Mouse (Mus musculus) spleen, postnatal 36 days (tissue): Measurements from ENCODE around the gene Stx6.

Source experiments
- DNase-seq, 2 experiments: peaks; one replicate each; pipeline ENCODE4 v3.0.0; 2022; ENCODE audit warnings: low spot score in 2 of 2, mixed read lengths in 1 of 2

Gene Stx6

GRCm38 (mm10) chr1:155233378-155233777, 74.9 kb downstream of the Stx6 start:
- no peak for DNase-seq

GRCm38 (mm10) chr1:155233931-155234607, 75.6 kb downstream of the Stx6 start:
- no peak for DNase-seq

DNA sequence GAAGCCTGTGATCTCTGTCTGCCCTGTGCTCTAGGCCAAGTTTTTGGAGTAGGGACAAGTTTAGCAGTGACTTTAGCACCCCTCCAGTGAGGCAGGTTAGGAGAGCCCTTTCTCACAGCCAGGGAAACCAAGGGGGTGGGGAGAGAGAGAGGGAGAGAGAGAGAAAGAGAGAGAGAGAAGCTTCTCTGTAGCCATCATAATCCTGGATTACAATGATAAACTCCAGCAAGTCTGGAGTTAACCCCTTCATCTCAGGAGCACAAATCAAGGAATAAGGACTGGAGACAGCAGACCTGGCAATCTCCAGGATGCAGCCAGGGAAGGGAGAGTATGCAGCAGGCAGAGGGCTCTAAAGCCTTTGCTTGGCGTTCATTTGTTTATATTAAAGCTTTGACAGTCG, 77.1 kb downstream of the Stx6 start:
- no peak for DNase-seq

- DNase-seq, result no peak
These were observed 78.0 kb downstream of the Stx6 start for GRCm38 (mm10) chr1:155236306-155237024.

DNA sequence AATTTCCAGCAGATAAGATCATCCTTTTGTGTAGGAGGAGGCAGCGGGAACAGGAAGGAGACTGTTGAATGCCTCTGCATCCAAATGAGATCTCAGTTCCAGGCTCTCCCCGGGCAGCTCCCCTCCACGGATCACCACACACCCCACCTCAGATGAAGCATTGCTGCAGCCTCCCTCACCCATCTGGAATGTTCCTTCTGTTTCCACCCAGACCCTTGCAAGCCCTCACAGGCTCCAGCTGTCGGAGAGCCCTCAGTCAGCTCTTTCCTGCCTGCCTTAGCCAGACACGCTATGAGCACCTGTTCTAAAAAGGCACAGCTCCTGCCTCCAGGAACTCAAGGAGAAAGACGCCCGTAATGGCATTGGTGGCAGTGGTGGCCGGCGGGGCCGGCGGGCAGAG, 78.9 kb downstream of the Stx6 start:
- no peak for DNase-seq

DNA sequence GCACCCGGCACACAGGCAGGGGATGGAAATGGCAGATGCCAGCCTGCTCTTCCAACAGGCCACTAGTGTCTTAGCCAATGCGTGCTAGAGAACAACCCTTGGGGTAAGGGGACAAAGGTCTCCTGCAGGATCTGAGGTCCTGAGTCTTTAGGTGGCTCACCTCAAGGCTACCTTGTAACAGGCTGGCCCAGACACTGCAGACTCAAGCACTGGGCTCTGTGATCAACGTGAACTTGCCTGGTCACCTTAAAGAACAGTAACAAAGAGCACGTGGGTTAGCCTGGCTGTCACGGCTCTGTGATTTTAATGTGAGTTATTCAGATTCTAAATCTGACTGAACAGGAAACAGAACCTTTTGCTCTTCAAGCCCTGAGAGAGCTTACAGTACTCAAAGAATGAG, 79.6 kb downstream of the Stx6 start:
- DNase-seq, result no peak

- no peak for DNase-seq
These were observed 80.7 kb downstream of the Stx6 start for GRCm38 (mm10) chr1:155239169-155239568.

DNA sequence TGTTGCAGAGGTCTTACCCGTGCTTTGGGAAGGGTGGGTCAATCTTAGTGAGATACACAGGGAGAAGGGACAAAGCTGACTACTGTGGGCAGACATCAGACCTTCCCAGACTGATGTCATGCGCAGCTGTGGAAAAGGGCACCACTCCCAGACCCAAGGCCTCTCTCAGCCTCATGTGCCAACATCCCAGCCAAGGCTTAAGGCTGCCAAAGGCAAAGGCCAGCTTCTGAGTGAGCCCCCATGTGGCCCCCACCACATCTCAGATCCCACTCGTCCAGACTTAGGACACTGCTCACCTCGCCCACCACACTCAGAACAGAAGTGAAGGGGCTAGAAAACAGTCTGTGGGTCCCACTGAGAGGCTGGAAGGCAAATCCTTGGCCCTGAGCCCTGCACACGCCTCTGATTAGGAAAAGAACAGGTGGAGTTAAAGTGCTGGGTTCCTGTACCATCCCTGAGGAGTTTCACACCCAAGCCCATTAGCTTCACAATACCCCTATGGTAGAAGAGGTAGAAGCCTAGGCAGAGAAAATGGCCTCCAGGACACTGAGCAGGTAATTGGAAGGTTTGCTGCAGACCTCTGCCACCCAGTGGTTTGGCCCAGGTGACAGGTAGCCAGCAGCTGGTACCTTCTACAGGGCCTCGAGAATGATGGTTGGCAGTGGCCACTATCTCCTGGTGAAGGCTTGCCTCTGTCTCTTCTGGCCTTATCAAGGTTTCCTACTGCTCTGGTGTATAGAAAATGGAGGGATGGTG, 81.6 kb downstream of the Stx6 start:
- DNase-seq, result no peak

DNA sequence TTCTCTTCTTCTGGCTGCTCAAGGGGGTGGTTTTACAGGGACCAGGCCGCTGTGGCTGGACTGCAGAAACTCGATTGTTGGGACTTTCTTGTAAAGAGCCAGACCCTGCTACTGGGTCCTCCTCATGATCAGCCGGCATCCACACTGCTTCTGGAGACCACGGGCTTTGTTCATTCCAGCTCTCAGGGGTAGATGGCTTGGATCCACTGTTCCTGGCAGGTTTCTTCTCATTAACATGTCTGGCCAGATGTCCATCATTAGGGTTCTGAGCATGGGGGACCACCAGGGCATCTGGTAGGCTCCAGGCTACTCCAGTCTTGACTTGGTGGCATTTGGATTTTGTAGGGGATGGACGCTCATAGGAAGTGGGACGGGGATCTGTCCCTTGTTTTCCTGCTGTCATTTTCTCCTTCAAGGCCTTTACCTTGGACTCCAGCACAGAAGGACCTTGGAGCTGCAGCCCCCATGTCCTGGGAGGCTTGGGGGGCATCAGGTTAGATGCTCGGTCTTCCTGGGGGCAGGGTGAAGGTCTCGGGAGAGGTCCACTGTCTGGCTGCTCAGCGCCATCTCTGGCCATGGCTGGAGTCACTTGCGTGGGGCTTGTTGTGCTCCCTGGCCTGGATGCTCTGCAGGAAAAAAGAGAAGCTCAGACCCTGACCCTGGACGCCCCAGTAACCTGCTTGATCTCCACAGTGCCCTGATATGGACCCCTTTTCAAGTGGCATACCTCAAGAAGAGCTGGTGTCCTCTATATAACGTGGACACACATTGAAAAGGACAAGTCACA, 83.4 kb downstream of the Stx6 start:
- no peak for DNase-seq

DNA sequence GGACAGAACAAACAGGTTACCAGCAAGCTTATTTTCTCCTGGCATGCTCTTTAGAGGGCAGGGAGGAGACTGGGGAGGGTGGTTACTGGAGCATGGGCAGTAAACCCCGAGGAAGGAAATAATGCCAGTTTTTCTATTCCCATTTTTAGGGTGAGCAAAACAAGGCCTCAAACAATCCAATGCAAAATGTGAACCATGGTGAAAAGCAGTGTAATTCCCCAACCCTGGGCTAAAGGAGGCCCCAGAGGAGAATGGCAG, 83.9 kb downstream of the Stx6 start:
- DNase-seq, result no peak

DNA sequence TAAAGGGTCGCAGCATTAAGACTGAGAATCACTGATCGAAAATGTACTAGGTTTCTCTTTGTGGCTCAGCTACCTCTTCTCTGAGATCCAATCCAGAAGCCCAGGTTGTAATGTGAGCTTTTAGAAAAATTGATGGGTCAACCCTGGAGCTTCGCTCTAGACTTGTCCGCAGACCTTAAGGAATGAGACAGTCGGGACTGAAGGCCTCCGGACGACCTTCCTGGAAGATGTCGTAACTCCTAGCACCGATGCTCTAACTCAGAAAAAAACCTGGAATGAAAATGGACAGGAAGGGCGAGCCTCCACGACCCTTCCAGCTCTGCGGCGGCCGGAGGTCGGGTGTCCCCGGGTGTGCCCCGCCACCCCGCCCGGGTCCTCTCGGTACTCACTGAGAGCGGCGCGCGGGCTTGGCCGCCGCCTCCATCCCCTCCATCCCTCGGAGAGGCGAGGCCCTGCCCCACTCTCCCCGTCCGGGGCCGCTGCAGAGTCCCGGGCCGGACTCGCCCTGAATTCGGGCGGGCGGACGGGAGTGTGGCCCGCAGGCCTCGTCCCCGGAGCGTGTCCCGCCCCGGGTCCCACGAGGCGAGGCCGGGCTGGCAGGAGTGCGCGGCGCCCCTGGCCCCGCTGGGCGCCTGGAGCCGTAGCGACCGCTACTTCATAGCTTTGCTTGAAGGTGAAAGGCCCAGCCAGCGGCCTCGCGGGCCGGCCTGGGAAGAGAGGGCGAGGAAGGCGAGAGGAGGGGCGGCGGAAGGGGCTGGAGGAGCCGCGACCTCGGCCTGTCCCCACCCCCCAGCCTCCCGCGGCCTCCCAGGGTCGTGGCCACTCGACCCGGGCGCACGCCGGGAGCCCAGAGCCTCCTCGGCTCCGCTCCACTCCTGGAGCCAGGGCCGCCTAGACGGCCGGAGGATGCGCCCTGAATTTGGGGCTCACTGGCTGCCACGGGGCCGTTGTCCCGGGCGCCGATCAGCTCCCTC, 85.6 kb downstream of the Stx6 start, which contains the start of gene BC034090:
Gene BC034090 (minus strand): TSS at position 648 of the 974 bp plus-strand sequence.
- DNase-seq, result no peak

GRCm38 (mm10) chr1:155244771-155245211, 86.3 kb downstream of the Stx6 start:
- no peak for DNase-seq

- no peak for DNase-seq
These were observed 87.0 kb downstream of the Stx6 start for GRCm38 (mm10) chr1:155245516-155245915.

- DNase-seq, result no peak
These were observed 88.9 kb downstream of the Stx6 start for GRCm38 (mm10) chr1:155247441-155247840.

GRCm38 (mm10) chr1:155248041-155248440, 89.5 kb downstream of the Stx6 start:
- no peak for DNase-seq

DNA sequence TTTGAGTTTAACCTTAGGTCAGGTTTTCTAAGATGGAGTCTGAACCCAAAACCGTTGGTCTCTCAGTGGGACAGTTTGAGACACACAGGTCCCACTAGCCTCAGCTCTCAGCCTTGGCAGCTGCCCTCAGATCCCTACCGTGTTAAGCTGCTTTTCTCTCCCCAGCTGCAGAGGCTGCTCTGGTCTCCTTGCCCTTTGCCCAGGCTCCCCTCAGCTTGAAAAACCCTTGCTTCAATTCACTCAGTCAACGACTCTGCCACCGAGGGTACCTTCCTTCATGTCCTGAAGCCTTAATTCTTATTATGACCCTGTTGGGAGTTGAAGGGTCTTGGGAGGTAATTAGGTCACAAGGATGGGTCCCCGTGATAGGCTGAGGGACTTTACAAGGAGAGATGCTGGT, 91.4 kb downstream of the Stx6 start:
- no peak for DNase-seq

DNA sequence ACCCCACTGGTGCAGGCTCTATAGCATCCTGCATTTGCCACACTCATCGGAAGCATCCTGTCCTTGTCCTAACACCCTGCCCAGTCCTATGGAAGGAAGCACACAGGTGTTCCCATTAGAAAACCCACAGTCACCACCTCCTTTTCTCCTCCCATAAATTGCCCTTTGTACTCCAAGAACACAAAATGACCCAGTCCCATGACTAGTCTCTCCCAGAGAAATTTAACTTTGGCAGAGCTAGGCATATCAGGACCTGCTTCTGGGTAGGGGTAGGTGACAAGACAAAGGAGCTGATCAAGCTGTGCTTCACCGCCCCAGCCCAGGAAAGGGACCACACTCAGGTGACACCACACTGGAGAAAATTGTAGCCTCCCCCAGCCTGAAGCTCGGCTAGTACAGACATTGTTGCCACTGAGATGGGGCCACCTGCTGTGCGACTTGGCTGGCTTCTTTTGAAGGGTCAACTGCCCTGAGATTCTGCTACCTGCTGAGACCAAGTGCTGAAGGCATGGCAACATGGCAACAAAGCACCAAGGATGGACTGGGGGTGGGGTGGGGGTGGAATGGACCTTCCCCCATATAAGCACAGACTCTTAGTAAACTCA, 92.1 kb downstream of the Stx6 start:
- no peak for DNase-seq

DNA sequence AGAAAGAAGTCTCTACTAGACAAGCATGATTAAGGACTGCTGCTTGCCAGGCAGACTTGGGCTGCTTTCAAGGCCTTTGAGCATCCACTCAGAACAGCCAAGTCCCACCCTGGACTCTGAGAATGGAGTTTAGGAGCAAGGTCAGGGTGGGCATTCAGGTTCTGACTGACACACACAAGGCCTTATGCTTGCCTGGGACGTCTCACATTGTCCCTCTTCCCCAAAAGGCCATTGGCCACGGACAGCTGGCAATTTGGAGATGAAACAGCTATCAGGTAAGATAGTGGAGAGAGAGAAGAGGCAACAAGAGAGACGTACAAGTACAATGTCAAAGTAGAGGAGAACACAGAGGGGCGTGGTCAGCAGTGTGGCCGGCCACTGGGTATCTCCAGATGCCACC, 93.1 kb downstream of the Stx6 start:
- DNase-seq, result no peak

- DNase-seq, result no peak
These were observed 94.2 kb downstream of the Stx6 start for GRCm38 (mm10) chr1:155252631-155253121.

DNA sequence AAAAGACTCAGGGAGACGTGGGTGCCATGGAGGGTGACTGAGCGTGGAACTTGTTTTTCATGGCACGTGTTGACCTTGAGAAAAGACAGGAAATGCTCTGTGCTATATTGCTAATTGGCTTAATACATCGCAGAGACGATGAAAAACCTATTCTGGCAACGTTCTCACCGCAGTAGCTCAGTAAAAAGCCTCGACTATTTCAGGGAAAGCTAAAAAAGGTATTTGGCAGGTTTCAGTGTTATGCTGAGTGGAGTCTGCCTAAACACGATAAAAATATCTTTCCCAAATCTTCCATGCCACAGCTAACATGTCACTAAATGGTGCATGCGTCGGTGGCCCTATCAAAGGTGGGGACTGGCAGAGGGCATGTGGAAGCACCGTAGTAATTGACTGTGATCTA, 94.6 kb downstream of the Stx6 start:
- no peak for DNase-seq
